Mouse (Mus musculus) fibroblast of lung, adult 2 months (primary cell): Measurements from ENCODE around the gene Cckar.

Experiments used
- DNase-seq: peaks from one replicate; pipeline ENCODE4 v3.0.0-alpha.2; 2011; ENCODE audit warnings: low read depth

The Cckar gene

GRCm38 (mm10) chr5:53707235-53708177 is at the start of gene Cckar:
TSS of gene Cckar (minus strand) at chr5:53707705.
- DNase-seq: no peak

- DNase-seq: peak; percentile 4
Measured at GRCm38 (mm10) chr5:53744061-53744460, 36.6 kb upstream of the Cckar start.

GRCm38 (mm10) chr5:53732933-53733332 is 25.4 kb upstream of the Cckar start:
- DNase-seq: no peak

GRCm38 (mm10) chr5:53727606-53728005 is 20.1 kb upstream of the Cckar start:
- no peak for DNase-seq

- no peak for DNase-seq
Measured at GRCm38 (mm10) chr5:53726011-53726410, 18.5 kb upstream of the Cckar start.

- no peak for DNase-seq
Measured at GRCm38 (mm10) chr5:53716462-53716861, 9.0 kb upstream of the Cckar start.

GRCm38 (mm10) chr5:53711277-53711676 is 3.8 kb upstream of the Cckar start:
- DNase-seq: no peak

GRCm38 (mm10) chr5:53708191-53708590 is 686 bp upstream of the Cckar start:
- DNase-seq: no peak

- DNase-seq: no peak
Measured at GRCm38 (mm10) chr5:53702686-53703085, 4.8 kb downstream of the Cckar start.

GRCm38 (mm10) chr5:53697794-53698193 is 9.7 kb downstream of the Cckar start:
- no peak for DNase-seq

- no peak for DNase-seq
Measured at GRCm38 (mm10) chr5:53696701-53697100, 10.8 kb downstream of the Cckar start.

GRCm38 (mm10) chr5:53692662-53693061 is 14.8 kb downstream of the Cckar start:
- no peak for DNase-seq

- DNase-seq: no peak
Measured at GRCm38 (mm10) chr5:53692100-53692499, 15.4 kb downstream of the Cckar start.

GRCm38 (mm10) chr5:53691577-53691976 is 15.9 kb downstream of the Cckar start:
- no peak for DNase-seq

- no peak for DNase-seq
Measured at GRCm38 (mm10) chr5:53688326-53688725, 19.2 kb downstream of the Cckar start.

GRCm38 (mm10) chr5:53686379-53686778 is 21.1 kb downstream of the Cckar start:
- no peak for DNase-seq

- no peak for DNase-seq
Measured at GRCm38 (mm10) chr5:53685623-53686022, 21.9 kb downstream of the Cckar start.

- no peak for DNase-seq
Measured at GRCm38 (mm10) chr5:53684417-53684816, 23.1 kb downstream of the Cckar start.

GRCm38 (mm10) chr5:53683916-53684315 is 23.6 kb downstream of the Cckar start:
- no peak for DNase-seq

GRCm38 (mm10) chr5:53679651-53680050 is 27.9 kb downstream of the Cckar start:
- DNase-seq: no peak

GRCm38 (mm10) chr5:53678036-53678767 is 29.3 kb downstream of the Cckar start:
- DNase-seq: no peak

GRCm38 (mm10) chr5:53676671-53677070 is 30.8 kb downstream of the Cckar start:
- no peak for DNase-seq
